Mouse (Mus musculus) cerebellum, postnatal 25 days (tissue): ENCODE results near the gene Cwc25.

Source experiments
- DNase-seq, 2 experiments: peaks; one replicate each; pipeline ENCODE4 v3.0.0; 2021; ENCODE audit warnings: mixed read lengths in 2 of 2

Cwc25 gene

DNA sequence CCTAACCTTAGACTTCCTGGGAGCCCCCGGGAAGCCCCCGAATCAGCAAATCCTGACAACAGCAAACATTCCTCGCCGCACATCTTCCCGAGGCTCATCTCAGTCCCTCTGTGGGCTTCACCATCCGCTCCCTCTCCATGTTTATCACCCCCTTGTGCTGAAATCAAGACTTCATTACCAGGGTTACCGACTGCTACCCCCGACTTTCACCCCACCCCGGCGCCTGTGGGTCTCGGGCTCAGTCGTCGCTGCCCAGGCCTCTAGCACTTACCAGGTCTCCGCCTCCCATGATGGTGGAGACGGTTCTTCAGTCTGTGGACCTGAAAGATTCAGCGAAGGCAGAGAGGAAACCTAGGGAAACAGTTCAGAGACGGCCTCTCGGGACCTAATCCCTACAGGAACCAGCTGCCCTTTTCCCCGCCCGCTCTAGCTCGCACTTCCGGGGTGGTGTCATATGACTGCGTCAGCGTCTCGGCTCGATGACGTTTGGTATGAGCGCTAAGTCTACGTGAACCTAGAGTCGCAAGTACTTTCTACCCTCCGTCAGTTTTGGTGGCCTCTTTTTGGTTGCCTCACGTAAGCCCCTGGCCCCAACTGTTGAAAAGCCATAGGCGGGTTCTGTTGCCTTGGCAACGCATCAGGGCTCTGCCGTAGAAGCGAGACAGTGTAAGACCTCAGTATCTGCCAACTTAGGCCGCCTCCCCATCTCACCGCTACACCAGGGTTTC lies at the start of gene Cwc25:
Gene Cwc25 (minus strand): TSS at position 403 of the 728 bp plus-strand sequence.
- peak; percentile 96 to 97 for DNase-seq

DNA sequence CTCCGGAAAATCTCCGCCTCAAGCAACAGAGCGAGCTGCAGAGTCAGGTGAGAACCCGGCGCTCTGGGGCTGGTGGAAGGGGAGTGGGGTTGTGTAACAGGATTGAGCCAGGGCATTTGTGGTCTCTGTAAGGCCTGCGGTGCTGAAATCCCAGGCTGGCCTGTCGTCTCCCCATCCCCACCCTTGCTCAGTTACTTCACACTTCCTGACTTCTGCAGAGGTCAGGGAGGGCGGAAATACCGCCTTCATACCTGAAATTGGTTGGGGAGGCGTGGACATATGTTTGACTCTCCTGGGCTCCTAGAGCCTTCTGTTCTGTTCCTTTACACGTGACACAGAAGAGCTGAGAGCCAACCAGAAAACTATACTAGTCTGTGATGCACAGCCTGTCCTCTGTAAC lies 49.4 kb upstream of the Cwc25 start:
- peak in 1 of 2 experiments; percentile 40 for DNase-seq

DNA sequence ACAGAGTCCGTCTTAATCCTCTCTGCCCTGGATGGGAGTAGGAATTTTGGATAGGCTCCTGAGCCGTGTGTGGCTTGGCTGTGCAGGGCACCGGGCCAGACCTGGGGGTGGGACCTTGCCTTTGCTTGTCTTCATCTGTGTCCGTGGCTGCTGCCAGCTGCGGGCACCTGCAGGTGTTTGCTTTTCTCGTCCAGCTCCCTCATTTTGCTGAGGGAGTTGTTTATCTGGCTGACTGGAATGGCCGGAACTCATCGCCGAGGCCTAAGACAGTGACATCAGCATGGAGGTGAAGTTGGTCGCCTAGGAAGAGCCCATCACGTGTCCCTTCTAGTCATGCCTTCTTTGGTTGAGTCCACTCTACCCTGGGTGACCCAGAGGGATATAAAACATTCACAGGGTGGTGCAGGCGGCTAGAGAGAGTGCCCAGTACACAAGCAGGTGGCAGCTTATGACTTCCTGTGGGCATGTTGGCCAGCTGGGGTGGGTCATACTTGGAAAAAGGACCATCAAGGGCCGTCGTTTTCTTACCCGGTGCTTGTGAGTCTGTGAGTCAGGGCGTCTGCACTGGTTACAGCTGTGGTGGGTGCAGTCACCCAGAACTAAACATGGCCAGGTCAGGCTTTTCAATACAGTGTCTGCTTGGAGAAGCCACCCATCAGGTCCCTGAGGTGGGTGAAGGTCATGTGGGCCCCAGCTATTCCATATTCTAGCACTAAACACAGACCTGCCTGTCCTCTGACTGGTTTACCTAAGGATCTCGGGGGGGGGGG lies 47.6 kb upstream of the Cwc25 start:
- peak in 1 of 2 experiments; percentile 46 for DNase-seq

DNA sequence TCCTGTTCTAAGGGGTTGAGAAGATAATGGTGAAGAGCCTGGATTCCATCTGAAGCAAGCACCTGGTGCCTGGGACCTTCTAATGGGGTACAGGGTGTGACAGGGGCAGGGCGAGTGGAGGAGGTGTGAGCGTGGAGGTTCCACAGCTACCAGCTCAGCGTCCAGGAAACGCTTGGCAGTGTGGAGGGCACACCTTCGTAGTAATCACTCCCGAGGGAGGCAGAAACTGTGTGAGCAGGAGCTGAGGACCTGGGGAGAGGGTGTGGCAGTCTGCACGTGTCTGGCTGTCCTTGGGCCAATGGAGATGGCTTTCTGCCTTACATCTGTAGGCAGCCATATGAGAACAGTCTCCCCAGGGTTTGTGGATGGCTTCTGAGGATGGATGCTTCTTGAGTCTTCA lies 46.7 kb upstream of the Cwc25 start:
- DNase-seq, result peak in 1 of 2 experiments; percentile 30

DNA sequence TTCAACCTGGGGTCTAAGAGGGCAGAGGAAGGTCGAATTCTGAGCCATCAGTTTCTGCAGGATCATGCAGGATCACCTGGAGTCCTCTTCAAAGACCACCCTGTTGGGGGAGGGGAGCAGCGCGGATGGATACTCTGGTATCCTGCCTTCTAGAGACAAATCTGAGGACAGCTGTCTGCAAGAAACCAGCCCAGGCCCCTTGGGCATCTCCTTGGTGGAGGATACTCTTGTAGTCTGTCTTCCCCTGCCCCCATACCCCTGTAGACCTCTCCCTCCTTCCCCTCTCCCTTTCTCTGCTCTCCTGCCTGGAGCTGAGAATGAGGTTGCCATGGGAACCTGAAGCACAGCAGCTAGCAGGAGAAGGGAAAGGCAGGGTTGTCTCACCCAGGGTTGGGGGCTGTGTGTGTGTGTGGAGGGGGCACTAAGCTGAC lies 46.1 kb upstream of the Cwc25 start:
- no peak for DNase-seq

DNA sequence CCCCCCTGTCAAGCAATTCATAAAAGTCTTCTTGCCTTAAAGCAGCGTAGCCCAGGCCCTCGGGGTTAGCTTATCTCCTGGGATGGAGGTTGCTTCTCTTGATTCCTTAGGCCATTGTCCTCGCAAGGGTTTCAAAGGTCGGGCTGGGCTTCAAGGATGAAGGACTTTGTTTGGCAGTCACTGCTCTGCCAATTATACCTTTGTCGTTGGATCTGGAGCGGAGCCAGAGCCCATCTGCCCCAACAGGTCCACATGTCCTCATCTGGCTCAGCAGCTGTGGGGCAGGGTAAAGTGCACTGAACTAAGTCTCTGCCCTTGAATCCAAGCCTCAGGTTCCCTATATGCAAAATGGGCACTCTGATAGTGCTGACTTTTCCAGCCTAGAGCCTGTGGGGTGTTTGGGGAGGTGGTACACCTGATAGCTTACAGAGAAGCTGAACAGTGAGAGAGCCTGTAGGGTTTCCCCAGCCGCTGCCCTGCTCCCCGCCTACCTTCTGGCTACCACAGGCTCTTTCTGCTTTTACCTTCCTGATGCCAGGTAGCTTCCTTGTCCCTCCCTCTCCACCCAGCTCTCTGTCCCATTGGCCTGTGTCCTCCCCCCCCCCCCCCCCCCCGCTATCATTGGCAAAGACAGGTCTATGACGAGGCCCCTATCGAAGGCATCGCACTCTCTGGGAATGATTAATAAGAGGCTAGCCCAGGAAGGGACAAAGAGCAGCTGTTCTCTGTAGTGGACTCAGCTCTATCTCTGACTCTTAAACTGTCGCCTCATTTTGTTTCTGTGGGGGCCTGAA lies 45.4 kb upstream of the Cwc25 start:
- peak in 1 of 2 experiments; percentile 33 for DNase-seq

DNA sequence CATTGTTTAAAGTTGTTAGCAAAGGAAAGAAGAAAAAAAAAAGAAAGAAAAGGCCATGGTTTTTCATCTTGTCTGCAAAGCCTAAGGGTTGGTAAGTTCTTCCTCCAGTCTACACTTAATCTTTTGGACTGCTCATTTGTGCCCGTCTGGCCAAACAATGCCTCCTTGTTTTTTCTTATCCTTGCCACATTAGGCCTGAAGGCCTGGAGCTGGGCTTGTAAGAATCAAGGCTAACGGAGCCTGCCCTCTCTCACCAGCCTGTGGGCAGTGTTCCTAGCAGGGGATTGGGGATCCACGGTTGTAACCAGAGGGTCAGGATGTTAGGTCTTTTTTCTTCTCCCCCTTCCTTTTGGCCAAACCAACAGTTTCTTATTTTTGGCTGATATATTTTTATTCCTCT lies 44.6 kb upstream of the Cwc25 start:
- peak in 1 of 2 experiments; percentile 1 for DNase-seq

DNA sequence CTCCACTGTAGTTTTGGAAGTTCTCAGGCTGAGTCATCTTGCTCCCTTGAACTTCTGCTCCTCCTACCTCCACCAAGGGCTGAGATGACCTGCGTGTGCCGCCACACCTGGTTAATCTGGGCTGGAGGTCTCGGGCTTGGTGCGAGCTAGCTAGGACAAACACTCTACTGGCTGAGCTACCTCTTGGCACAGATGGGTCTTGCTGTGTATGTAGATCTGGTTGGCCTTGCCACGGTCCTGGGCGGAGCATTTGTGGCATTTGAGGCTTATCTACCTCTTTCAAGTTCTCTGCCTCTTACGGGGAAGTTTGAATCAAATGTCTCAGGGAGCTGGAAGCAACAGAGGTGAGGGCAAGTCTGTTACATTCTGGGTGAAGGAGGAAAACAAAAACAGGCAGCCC lies 44.0 kb upstream of the Cwc25 start:
- DNase-seq, result peak; percentile 46 to 48

DNA sequence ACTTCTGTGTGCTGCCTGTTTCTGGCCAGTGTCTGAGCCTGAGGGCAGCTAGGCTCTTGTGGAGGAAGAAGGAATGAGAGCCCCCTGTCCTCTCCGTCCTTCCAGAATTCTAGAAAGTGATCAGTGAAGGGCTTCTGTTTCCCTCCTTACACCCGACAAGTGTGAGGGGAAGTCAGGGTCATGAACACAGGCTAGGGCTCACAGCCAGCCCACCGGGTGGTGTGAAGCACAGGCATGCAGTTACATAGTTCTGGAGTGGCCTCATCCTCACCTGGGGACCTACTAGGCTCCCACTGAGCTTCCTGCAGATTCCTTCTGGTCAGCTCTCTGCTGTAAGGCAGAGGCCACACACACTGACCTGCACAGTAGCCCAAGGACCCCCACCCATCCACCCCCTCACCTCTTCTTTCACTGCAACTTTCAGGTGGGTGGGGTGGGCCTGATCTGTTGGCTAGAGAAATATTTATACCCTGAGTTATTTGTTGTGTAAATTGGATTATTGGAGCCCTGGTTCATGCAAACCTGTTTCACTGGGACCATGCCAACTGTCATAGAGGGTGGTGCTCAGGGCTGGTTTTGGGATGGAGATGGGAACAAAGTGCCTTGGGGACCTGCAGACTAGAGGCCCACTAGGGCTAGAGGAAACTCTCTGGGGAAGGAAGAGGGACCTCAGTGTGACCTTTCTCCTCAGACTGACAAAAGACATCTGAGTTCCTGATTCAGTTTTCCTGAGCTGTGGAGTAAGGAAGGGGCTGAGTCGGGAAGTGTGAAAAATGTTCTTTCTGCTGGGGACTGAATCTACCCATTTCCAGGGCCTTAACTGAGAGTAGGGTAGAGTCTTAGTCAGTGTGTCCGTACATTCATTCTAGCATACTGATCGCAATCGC lies 43.1 kb upstream of the Cwc25 start:
- DNase-seq, result peak; percentile 24 to 44

DNA sequence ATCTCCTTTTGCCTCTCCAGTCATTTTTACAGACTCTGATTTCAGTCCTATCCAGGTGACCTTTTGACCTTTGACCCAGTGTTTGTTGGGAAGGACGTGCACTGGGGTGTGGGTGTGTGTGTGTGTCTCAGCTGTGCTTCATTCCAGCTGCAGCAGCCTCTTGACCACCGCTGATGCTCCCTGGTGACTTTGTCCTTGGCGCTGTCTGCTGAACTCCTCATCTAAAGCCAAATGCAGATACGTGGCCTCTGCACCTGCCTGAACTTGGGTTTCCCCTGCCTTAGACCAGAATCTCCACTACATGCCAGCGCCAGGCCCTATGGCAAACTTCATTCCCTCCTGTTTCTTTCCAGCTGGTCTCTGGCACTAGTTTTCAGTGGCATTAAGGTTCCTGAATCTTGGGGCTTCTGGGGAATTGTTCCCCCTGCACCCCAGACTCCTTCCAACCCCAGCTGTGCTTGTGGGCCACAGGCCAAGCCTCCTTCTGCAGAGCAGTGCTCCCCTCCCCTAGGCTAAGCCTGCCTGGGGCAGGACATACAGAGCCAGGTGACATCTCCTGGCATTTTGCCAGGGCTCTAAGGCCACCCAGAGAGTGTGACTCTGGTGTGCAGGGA lies 42.4 kb upstream of the Cwc25 start:
- peak; percentile 70 to 77 for DNase-seq

DNA sequence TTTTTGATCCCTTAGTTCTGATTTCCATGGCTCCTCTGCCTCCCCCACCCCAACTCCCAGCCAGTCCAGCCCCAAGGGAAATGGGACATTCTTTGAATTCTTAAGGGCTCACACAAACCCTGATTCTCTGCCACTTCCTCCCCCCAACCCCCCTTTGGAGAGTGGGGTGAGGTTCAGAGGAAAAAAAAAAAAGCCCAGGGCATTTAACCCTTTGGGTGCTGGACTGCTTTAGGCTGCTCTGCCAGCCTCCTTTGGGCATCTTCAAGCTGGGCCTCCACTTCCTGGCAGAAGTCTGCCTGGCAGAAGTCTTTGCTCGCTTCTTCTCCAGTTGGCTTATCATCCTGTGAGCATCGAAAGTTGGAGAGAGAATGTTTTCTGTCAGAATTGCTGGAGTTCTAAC lies 41.7 kb upstream of the Cwc25 start:
- DNase-seq, result peak in 1 of 2 experiments; percentile 35

DNA sequence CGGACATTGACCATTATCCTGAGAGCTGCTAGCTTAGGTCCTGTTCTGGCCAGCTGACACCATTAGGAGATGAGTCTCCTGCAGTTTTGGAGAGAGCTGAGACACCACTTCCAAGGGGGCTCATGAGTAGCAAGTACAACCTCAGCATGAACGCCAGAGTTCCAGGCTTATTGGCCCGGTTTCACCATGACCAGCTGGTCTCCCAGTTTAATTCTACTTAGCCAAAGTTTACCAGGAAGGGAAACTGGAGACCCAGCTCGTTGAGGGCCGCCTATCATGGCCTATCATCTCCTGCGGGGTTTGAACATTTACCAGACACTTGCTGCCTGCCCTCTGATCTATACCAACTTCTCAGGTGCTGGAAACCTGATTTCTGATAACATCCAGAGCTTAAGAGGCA lies 41.3 kb upstream of the Cwc25 start:
- peak; percentile 41 to 45 for DNase-seq

DNA sequence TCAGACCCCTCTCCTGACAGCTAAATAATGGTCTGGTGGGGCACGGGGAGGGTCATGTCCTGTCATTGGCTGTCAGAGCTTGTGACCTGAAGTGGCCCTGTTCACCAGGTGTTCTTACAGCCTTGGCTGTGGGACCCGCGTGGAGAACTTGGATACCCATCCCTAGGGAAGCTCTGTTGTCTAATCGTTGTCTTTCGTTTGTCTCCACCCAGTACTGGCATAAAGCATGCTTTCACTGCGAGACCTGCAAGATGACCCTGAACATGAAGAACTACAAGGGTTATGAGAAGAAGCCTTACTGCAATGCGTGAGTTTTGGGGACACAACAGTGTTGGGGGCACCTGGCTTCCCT lies 40.2 kb upstream of the Cwc25 start:
- DNase-seq, result peak in 1 of 2 experiments; percentile 15

DNA sequence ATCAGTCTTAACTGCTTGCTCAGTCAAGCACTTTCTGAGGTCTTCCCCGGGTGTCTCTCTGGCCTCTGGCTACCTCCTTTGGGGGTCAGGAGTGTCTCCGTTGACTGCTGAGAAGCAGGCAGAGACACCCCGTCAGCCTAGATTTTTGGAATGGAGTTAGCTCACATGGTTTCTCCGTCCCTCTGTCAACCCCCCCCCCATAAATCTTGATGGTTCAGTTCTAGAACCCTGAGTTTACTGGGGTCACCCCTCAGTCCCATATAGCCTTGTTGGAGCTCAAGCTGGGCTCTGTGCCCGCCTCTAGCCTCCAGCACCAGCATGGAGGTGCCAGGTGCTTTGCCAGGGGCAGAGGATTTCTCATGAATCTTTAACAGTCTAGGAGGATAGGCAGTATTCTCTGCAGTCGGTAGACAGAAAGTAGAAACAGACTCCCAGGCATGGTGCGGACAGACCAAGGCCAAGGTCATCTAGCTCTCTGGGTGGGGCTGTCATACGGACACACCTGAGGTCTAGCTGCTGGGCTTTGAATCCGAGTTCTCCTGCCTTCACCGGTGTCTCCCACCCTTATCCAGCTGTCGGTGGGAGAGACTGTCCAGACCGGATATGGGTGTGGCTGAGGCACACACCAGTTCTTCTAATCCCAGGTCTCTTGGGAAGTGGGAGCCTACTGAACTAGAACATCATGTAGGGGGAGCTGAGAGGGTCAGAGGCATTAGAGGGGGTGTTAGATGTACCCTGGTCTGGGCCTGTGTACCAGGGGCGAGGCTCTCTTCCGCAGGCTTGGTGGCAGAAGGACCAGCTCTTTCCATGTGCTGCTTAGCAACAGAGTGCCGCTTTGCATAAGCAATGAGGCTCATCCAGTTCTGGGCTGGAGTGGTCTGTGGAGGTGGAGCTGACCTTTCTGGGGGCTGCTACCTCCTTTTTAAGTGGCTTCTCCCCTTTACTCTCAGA lies 39.6 kb upstream of the Cwc25 start:
- peak; percentile 35 to 58 for DNase-seq

DNA sequence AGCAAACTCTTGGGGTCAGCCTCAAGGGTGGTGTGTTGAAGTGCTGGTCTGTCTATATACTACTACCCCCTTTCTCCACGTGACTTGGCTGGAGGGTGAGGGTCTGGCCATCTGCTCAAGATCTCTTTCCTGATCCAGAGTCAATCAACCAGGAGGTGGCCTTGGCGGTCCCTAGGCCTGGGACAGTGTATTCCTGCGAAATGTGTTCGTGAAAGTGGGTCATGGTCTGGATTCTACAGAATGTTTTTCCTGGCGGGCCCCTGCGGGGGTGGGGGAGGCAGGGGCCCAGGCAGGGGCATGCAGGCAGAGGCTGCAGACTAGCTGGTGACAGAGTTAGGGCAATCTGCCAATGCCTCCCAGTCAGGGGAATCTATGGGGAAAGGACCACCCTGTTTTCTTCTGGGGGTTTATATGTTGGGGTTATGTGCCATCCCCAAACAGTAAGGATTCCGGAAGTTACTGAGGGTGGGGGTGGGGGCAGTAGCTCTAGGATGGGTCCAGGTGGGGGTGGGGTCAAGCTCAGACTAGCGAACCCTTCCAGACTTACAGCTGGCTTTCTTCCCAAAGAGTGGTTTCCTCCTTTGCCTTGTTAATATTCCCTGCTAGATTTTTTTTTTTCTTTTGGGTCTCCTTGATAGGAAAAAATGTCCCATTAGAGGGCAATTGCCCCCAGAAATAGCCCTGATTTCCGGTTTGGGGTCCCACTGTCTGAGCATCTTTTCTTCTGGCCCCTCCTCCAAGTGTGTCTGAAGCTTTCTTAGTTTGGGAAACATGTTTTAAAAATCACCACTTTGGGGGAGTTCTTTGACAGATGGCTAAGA lies 38.7 kb upstream of the Cwc25 start:
- DNase-seq, result peak; percentile 37 to 50

DNA sequence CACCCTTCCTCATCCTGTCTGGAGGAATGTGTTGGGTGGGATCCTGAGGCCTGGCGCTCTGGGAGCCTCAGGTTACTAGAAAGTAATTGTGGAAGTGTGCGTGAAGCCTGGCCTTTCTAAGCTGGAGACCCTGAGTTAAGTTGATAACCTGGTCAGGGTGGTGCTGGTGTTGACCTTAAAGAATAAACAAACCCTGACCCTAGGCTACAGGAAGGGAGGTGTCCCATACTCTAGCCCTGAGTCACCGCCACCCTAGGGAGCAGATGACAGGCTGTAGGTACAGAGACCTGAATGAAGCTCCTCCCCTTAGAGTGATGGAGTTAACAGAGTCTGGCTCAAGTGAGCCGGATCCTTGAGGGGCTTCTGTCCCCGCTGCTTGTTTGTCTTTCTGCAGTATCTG lies 37.5 kb upstream of the Cwc25 start:
- peak in 1 of 2 experiments; percentile 11 for DNase-seq

DNA sequence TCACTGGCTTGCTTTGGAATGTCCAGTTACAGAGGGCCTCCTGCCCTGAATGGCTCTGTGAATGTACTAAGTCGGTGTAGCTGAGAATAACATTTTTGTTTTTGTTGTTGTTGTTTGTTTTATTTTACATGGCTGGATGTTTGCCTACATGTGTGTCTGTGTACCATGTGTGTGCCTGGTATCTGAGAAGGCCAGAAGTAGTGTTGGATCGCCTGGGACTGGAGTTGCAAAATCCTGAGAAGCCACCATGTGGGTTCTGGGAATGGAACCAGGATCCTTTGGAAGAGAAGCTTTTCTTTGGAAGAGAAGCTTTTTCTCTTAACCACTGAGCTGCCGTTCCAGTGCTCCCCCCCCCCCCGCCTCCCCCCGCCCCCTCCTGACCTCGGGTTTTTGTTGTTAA lies 36.1 kb upstream of the Cwc25 start:
- DNase-seq, result peak in 1 of 2 experiments; percentile 9

DNA sequence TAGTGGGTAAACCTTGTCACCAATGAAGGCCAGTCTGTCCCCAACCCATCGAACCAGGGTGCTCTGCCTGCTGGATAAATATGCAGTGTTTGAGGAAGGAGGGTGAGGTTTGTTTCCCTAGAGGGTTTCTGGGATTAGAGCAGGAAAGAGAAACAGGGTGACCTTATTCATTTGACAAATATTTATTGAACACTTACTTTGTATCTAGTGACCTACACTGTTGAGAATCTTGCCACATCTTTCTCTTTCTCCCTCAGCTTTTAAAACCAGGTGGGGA lies 35.8 kb upstream of the Cwc25 start:
- DNase-seq, result no peak

DNA sequence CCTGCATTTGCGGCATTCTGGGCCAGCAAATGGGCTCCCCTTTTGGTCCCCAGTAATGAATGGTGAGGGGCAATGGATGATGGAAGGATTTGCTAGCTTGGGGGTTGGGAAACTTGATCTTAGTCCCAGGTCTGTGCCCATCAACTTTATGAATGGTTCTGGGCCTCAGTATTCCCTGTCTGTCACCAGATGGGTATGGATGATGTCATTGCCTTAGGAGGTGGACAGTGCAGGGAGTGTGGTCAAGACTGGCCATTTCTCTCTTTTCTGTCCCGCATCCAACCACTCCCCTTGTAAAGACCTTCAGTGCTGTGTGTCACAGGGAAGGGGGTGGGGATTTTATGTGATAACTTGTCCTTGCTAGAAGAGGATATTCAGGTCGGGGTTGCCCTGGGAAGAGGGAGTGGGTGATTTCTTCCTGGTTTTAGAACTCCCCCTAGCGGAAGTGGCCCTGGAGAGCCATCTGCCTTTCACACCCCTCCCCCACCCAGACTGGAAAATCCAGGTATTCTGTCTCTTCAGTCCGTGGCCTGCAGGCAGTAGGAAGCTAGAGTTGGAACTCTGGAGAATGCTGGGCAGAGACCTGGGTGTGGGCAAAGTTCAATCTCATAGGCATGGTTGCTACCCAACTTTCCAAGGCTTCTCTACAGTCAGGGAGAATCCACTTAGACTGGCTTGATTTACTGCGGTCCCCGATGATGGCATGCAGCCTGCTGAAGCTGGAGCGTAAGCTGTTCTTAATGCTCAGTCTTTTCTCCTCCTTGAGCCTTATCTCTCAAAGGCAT lies 35.2 kb upstream of the Cwc25 start:
- peak; percentile 60 to 73 for DNase-seq
